Mouse (Mus musculus): ENCODE results near the gene Abcc8. TPM values are rescaled to one million over a fixed set of nuclear protein-coding genes. Genes with fewer than 3 reads are reported as not detected.

Gene Abcc8
- total RNA-seq, 2 experiments from 2014 or later, result 40.7 to 52.5 TPM

GRCm38 (mm10) chr7:46110079-46110478 lies 69.8 kb downstream of the Abcc8 start:
- DNase-seq, result no peak

GRCm38 (mm10) chr7:46105484-46105883 lies 74.3 kb downstream of the Abcc8 start:
- no peak for DNase-seq

- DNase-seq, result peak in 1 of 2 experiments; percentile 48
These were observed 75.4 kb downstream of the Abcc8 start for GRCm38 (mm10) chr7:46104256-46104915.

- DNase-seq, result peak in 1 of 2 experiments; percentile 46
These were observed 76.1 kb downstream of the Abcc8 start for GRCm38 (mm10) chr7:46103771-46104170.

GRCm38 (mm10) chr7:46103075-46103591 lies 76.7 kb downstream of the Abcc8 start:
- no peak for DNase-seq

- DNase-seq, result peak; percentile 75 to 78
These were observed 79.3 kb downstream of the Abcc8 start, which contains the start of gene Kcnj11 for GRCm38 (mm10) chr7:46100563-46100962. Kcnj11 (minus strand) TSS chr7:46100764.

- peak in 1 of 2 experiments; percentile 42 for DNase-seq
These were observed 80.2 kb downstream of the Abcc8 start for GRCm38 (mm10) chr7:46099682-46100081.

GRCm38 (mm10) chr7:46098919-46099286 lies 80.9 kb downstream of the Abcc8 start:
- no peak for DNase-seq

- DNase-seq, result peak; percentile 68 to 76
These were observed 81.5 kb downstream of the Abcc8 start for GRCm38 (mm10) chr7:46098221-46098918.

- DNase-seq, result peak; percentile 71 to 73
These were observed 82.5 kb downstream of the Abcc8 start for GRCm38 (mm10) chr7:46097319-46097783.

GRCm38 (mm10) chr7:46096136-46096535 lies 83.7 kb downstream of the Abcc8 start:
- peak; percentile 67 to 82 for DNase-seq

- no peak for DNase-seq
These were observed 87.0 kb downstream of the Abcc8 start for GRCm38 (mm10) chr7:46092803-46093202.

- DNase-seq, result no peak
These were observed 91.6 kb downstream of the Abcc8 start for GRCm38 (mm10) chr7:46088241-46088640.

GRCm38 (mm10) chr7:46086378-46086777 lies 93.5 kb downstream of the Abcc8 start:
- no peak for DNase-seq

GRCm38 (mm10) chr7:46084839-46085513 lies 94.9 kb downstream of the Abcc8 start:
- DNase-seq, result no peak

GRCm38 (mm10) chr7:46084024-46084423 lies 95.8 kb downstream of the Abcc8 start:
- no peak for DNase-seq

GRCm38 (mm10) chr7:46077675-46078074 lies 102.2 kb downstream of the Abcc8 start:
- DNase-seq, result no peak

GRCm38 (mm10) chr7:46076844-46077243 lies 103.0 kb downstream of the Abcc8 start:
- no peak for DNase-seq

- no peak for DNase-seq
These were observed 111.0 kb downstream of the Abcc8 start for GRCm38 (mm10) chr7:46068831-46069230.

- no peak for DNase-seq
These were observed 116.5 kb downstream of the Abcc8 start for GRCm38 (mm10) chr7:46063296-46063695.

GRCm38 (mm10) chr7:46061614-46062013 lies 118.2 kb downstream of the Abcc8 start:
- no peak for DNase-seq

- no peak for DNase-seq
These were observed 119.1 kb downstream of the Abcc8 start for GRCm38 (mm10) chr7:46060688-46061087.

- DNase-seq, result no peak
These were observed 121.0 kb downstream of the Abcc8 start for GRCm38 (mm10) chr7:46058882-46059281.

All from heart, adult 18-20 months (tissue).